Mouse (Mus musculus): ENCODE results near the gene Gm5737.

GRCm38 (mm10) chr7:120811834-120812415, at the start of gene Gm5737:
- TF ChIP-seq CTCF (IDR thresholded peaks at IDR 0.05; ENCODE audit: low read depth, low read length) (no peak), POLR2A (IDR thresholded peaks at IDR 0.05; ENCODE audit: borderline replicate concordance, low read depth, low read length) (no peak)

All from bone marrow macrophage, adult 2 months (primary cell).